Mouse (Mus musculus): ENCODE measurements around the gene Nhsl1.

- TF ChIP-seq POLR2A (IDR thresholded peaks at IDR 0.05; ENCODE audit: low read depth, low read length) (no peak), CTCF (IDR thresholded peaks at IDR 0.05; ENCODE audit: extremely low read depth, insufficient read length, insufficient replicate concordance, low read depth, low read length) (no peak)
These were observed 41.4 kb downstream of the Nhsl1 start for GRCm38 (mm10) chr10:18360175-18360574.
